Comparison of ENCODE assay signal across 12 mouse cellular contexts in the genomic region with DNA sequence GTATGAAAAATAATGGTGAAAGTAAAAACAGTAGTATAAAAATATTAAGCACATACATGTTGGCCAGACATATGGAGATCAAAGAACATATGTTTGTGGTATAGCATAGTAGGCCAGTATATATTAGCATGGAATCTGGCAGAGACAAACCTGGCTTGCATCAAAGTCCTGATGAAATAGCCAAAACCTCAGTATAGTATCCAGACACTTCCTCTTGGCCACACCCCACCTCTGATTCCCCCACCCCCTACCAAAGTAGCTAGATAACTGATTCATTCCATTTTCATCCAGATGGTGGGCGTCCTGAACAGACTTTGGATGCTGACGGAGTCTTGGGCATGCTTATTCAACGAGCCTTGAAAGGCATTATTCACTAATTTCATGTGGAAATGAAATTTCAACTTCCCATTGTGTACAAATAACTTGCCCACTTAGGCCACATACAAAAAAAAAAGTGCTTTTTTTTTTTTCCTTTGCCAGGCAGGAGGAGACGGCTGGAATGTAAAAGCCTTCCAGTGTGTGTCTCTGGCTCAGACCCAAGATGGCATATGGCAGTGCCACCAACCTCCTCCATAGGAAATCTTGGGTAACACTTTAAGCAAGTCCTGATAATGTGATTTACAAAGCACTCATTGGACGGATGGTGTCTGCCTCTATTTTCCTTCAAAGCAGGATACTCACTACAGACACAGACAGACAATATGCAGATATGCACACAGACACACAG.
DNase-seq lines count a peak whose midpoint lies in the region; ATAC-seq lines count a peak whose summit lies in the region.
"Had no signal": no experiment of that assay in that cellular context is flagged by ENCODE, and none has a peak within 500 bp of the region (broad histone marks: within the 10 kb centered on the region; RNA-seq: fewer than 3 reads in every experiment).

No protein-coding gene starts in this region.

- no peak overlapping the region for H3K27ac ChIP-seq in forebrain, embryonic 12.5 days
- H3K27ac ChIP-seq in forebrain, embryonic 11.5 days (ENCODE audit: low read depth, low read length) = no peak overlapping the region
- peak overlapping the region; percentile 87 for H3K27ac ChIP-seq in lung, embryonic 15.5 days
- H3K27ac ChIP-seq in kidney, embryonic 14.5 days (ENCODE audit: low read depth, low read length) = no peak overlapping the region
- H3K27ac ChIP-seq: kidney, embryonic 15.5 days had no signal

- H3K4me3 ChIP-seq in forebrain, embryonic 12.5 days (replicated peaks) = no peak overlapping the region
- no peak overlapping the region for H3K4me3 ChIP-seq in forebrain, embryonic 11.5 days (ENCODE audit: low read depth, low read length)
- H3K4me3 ChIP-seq in lung, embryonic 15.5 days = peak overlapping the region; percentile 26
- no peak overlapping the region for H3K4me3 ChIP-seq in kidney, embryonic 14.5 days (ENCODE audit: low read length)
- H3K4me3 ChIP-seq: kidney, embryonic 15.5 days had no signal

- no peak for DNase-seq in forebrain, embryonic 11.5 days (ENCODE audit: low spot score)
- DNase-seq in lung, postnatal 36 days = no peak
- peak; percentile 59 to 60 for DNase-seq in cerebellum, postnatal 36 days
- peak; percentile 54 for DNase-seq in right cerebral cortex, postnatal 14 days
- DNase-seq in MN1 (ENCODE audit: low spot score) = no peak
- DNase-seq: adrenal gland, adult 2 months; heart, postnatal 10 days had no signal

- ATAC-seq in forebrain, embryonic 12.5 days (ENCODE audit: low FRiP score) = peak; percentile 49; the same call in 1 of the 2 replicates
- no peak for ATAC-seq in forebrain, embryonic 11.5 days (replicated peaks; ENCODE audit: low FRiP score)
- no peak for ATAC-seq in lung, embryonic 15.5 days (ENCODE audit: borderline replicate concordance, extremely low read depth, low FRiP score, low TSS enrichment)
- ATAC-seq in kidney, embryonic 14.5 days (ENCODE audit: low FRiP score, low TSS enrichment) = no peak

- WGBS in forebrain, embryonic 12.5 days = 50% methylated on average over 5 of the region's 5 CpGs
- WGBS in forebrain, embryonic 11.5 days = 69% methylated on average over 5 of the region's 5 CpGs
- WGBS in lung, embryonic 15.5 days = 31% methylated on average over 5 of the region's 5 CpGs
- WGBS in kidney, embryonic 14.5 days = 82% methylated on average over 5 of the region's 5 CpGs

- no peaks in the 10 kb centered on the region for H3K9me3 ChIP-seq in forebrain, embryonic 12.5 days
- no peaks in the 10 kb centered on the region for H3K9me3 ChIP-seq in forebrain, embryonic 11.5 days (ENCODE audit: control insufficient read depth, low read length)
- no peaks in the 10 kb centered on the region for H3K9me3 ChIP-seq in lung, embryonic 15.5 days
- H3K9me3 ChIP-seq in kidney, embryonic 14.5 days (ENCODE audit: control insufficient read depth, low read length) = no peaks in the 10 kb centered on the region
- H3K9me3 ChIP-seq: kidney, embryonic 15.5 days had no signal

- H3K4me2 ChIP-seq in forebrain, embryonic 12.5 days = no peak overlapping the region
- H3K4me2 ChIP-seq in forebrain, embryonic 11.5 days (ENCODE audit: low read depth, low read length, severe bottlenecking) = no peak overlapping the region
- peak overlapping the region; percentile 37 for H3K4me2 ChIP-seq in lung, embryonic 15.5 days
- H3K4me2 ChIP-seq in kidney, embryonic 14.5 days (replicated peaks; ENCODE audit: low read depth, low read length) = no peak overlapping the region
- H3K4me2 ChIP-seq: kidney, embryonic 15.5 days; midbrain, embryonic 11.5 days had no signal

- no peaks in the 10 kb centered on the region for H3K36me3 ChIP-seq in forebrain, embryonic 12.5 days (replicated peaks)
- no peaks in the 10 kb centered on the region for H3K36me3 ChIP-seq in forebrain, embryonic 11.5 days (ENCODE audit: control insufficient read depth, insufficient read depth, low read length)
- H3K36me3 ChIP-seq in lung, embryonic 15.5 days = no peaks in the 10 kb centered on the region
- no peaks in the 10 kb centered on the region for H3K36me3 ChIP-seq in kidney, embryonic 14.5 days (ENCODE audit: control insufficient read depth, insufficient read depth, low read length)
- H3K36me3 ChIP-seq: kidney, embryonic 15.5 days had no signal

- no peak overlapping the region for H3K9ac ChIP-seq in forebrain, embryonic 12.5 days
- H3K9ac ChIP-seq in forebrain, embryonic 11.5 days (ENCODE audit: low read length) = no peak overlapping the region
- H3K9ac ChIP-seq in lung, embryonic 15.5 days = no peak overlapping the region
- H3K9ac ChIP-seq in kidney, embryonic 14.5 days (ENCODE audit: low read depth, low read length) = no peak overlapping the region
- H3K9ac ChIP-seq: kidney, embryonic 15.5 days had no signal

- H3K27me3 ChIP-seq in forebrain, embryonic 12.5 days = no peaks in the 10 kb centered on the region
- no peaks in the 10 kb centered on the region for H3K27me3 ChIP-seq in forebrain, embryonic 11.5 days (ENCODE audit: control insufficient read depth, insufficient read depth, low read length)
- no peaks in the 10 kb centered on the region for H3K27me3 ChIP-seq in lung, embryonic 15.5 days
- H3K27me3 ChIP-seq in kidney, embryonic 14.5 days (ENCODE audit: control insufficient read depth, insufficient read depth, low read length) = no peaks in the 10 kb centered on the region
- H3K27me3 ChIP-seq: kidney, embryonic 15.5 days had no signal

- peaks cover 5% of the 10 kb centered on the region for H3K4me1 ChIP-seq in forebrain, embryonic 12.5 days
- no peaks in the 10 kb centered on the region for H3K4me1 ChIP-seq in forebrain, embryonic 11.5 days (replicated peaks; ENCODE audit: control insufficient read depth, insufficient read depth, low read length)
- H3K4me1 ChIP-seq in lung, embryonic 15.5 days = peaks cover 33% of the 10 kb centered on the region
- H3K4me1 ChIP-seq in kidney, embryonic 14.5 days (ENCODE audit: control insufficient read depth, insufficient read depth, low read length) = peaks cover 4% of the 10 kb centered on the region; the same call in 1 of the 2 replicates

Comparison
In these comparisons a context has a peak if more than half of its experiments do, and no peak if none do; other contexts are left out.
1. DNase-seq: peak in cerebellum, postnatal 36 days (2 of 2) and right cerebral cortex, postnatal 14 days (single experiment); none in forebrain, embryonic 11.5 days (single experiment), lung, postnatal 36 days (single experiment) and MN1 (single experiment).